Mouse (Mus musculus): ENCODE measurements around the gene Ism2. TPM values are rescaled to one million over a fixed set of nuclear protein-coding genes. Genes with fewer than 3 reads are reported as not detected.

The Ism2 gene
- 1.0 and 1.2 TPM in 2 replicates for polyA plus RNA-seq (2016; fragmentation: Nextera tagmentation; extraction: Ambion mirVana)

GRCm38 (mm10) chr12:87299657-87300440 lies at the start of gene Ism2:
TSS of gene Ism2 (minus strand) at chr12:87299705.
- peak; percentile 71 for DNase-seq (ENCODE audit: low spot score)
- Histone ChIP-seq H3K27me3 (ENCODE audit: low read depth, poor library complexity, severe bottlenecking) (peaks cover 42% of the 10 kb centered on the region), H3K4me1 (peaks cover 25% of the 10 kb centered on the region), H3K4me3 (peak within 1 kb of the TSS; percentile 80), H3K36me3 (no peaks in the 10 kb centered on the region), H3K9me3 (replicated peaks) (no peaks in the 10 kb centered on the region), H3K27ac (peak within 1 kb of the TSS; percentile 83)
- under 1% methylated on average over 83 of the region's 86 CpGs for WGBS

- H3K27ac ChIP-seq = no peak overlapping the region
- H3K27me3 ChIP-seq (ENCODE audit: low read depth, poor library complexity, severe bottlenecking) = no peaks in the 10 kb centered on the region
- H3K4me1 ChIP-seq = no peaks in the 10 kb centered on the region
- 85% methylated on average over 2 of the region's 2 CpGs for WGBS
- no peak for DNase-seq (ENCODE audit: low spot score)
- no peak overlapping the region for H3K4me3 ChIP-seq
- H3K9me3 ChIP-seq (replicated peaks) = no peaks in the 10 kb centered on the region
- peaks cover 16% of the 10 kb centered on the region for H3K36me3 ChIP-seq
Measured at GRCm38 (mm10) chr12:87348029-87348428, 48.5 kb upstream of the Ism2 start.

GRCm38 (mm10) chr12:87347511-87347910 lies 48.0 kb upstream of the Ism2 start:
- no peak overlapping the region for H3K4me3 ChIP-seq
- no peaks in the 10 kb centered on the region for H3K4me1 ChIP-seq
- no peak overlapping the region for H3K27ac ChIP-seq
- peaks cover 16% of the 10 kb centered on the region for H3K36me3 ChIP-seq
- 94% methylated on average over 2 of the region's 2 CpGs for WGBS
- no peaks in the 10 kb centered on the region for H3K9me3 ChIP-seq (replicated peaks)
- no peaks in the 10 kb centered on the region for H3K27me3 ChIP-seq (ENCODE audit: low read depth, poor library complexity, severe bottlenecking)
- no peak for DNase-seq (ENCODE audit: low spot score)

- Histone ChIP-seq H3K4me3 (no peak overlapping the region), H3K27me3 (ENCODE audit: low read depth, poor library complexity, severe bottlenecking) (no peaks in the 10 kb centered on the region), H3K27ac (no peak overlapping the region), H3K4me1 (no peaks in the 10 kb centered on the region), H3K9me3 (replicated peaks) (no peaks in the 10 kb centered on the region), H3K36me3 (peaks cover 36% of the 10 kb centered on the region)
- no peak for DNase-seq (ENCODE audit: low spot score)
Measured at GRCm38 (mm10) chr12:87343084-87343605, 43.6 kb upstream of the Ism2 start.

- Histone ChIP-seq H3K9me3 (replicated peaks) (no peaks in the 10 kb centered on the region), H3K36me3 (peaks cover 29% of the 10 kb centered on the region), H3K4me3 (no peak overlapping the region), H3K4me1 (no peaks in the 10 kb centered on the region), H3K27ac (no peak overlapping the region), H3K27me3 (ENCODE audit: low read depth, poor library complexity, severe bottlenecking) (no peaks in the 10 kb centered on the region)
- DNase-seq (ENCODE audit: low spot score) = no peak
- WGBS = 80% methylated on average over 4 of the region's 4 CpGs
Measured at GRCm38 (mm10) chr12:87338082-87338481, 38.6 kb upstream of the Ism2 start.

GRCm38 (mm10) chr12:87334886-87335285 lies 35.4 kb upstream of the Ism2 start:
- Histone ChIP-seq H3K4me1 (peaks cover 22% of the 10 kb centered on the region), H3K27me3 (ENCODE audit: low read depth, poor library complexity, severe bottlenecking) (no peaks in the 10 kb centered on the region), H3K36me3 (peaks cover 18% of the 10 kb centered on the region; the same call in 1 of the 2 replicates), H3K27ac (no peak overlapping the region), H3K4me3 (no peak overlapping the region), H3K9me3 (replicated peaks) (no peaks in the 10 kb centered on the region)
- no peak for DNase-seq (ENCODE audit: low spot score)
- 57% methylated on average over 2 of the region's 2 CpGs for WGBS

GRCm38 (mm10) chr12:87333794-87334193 lies 34.3 kb upstream of the Ism2 start:
- H3K27ac ChIP-seq = no peak overlapping the region
- no peaks in the 10 kb centered on the region for H3K27me3 ChIP-seq (ENCODE audit: low read depth, poor library complexity, severe bottlenecking)
- H3K9me3 ChIP-seq (replicated peaks) = no peaks in the 10 kb centered on the region
- DNase-seq (ENCODE audit: low spot score) = no peak
- H3K4me3 ChIP-seq = no peak overlapping the region
- peaks cover 12% of the 10 kb centered on the region; the same call in 1 of the 2 replicates for H3K36me3 ChIP-seq
- peaks cover 22% of the 10 kb centered on the region for H3K4me1 ChIP-seq

- Histone ChIP-seq H3K27ac (no peak overlapping the region), H3K4me3 (no peak overlapping the region), H3K27me3 (ENCODE audit: low read depth, poor library complexity, severe bottlenecking) (no peaks in the 10 kb centered on the region), H3K9me3 (replicated peaks) (no peaks in the 10 kb centered on the region), H3K36me3 (peaks cover 12% of the 10 kb centered on the region; the same call in 1 of the 2 replicates), H3K4me1 (peaks cover 29% of the 10 kb centered on the region)
- 87% methylated on average over 4 of the region's 4 CpGs for WGBS
- DNase-seq (ENCODE audit: low spot score) = no peak
Measured at GRCm38 (mm10) chr12:87332511-87332910, 33.0 kb upstream of the Ism2 start.

- peaks cover 12% of the 10 kb centered on the region; the same call in 1 of the 2 replicates for H3K36me3 ChIP-seq
- no peaks in the 10 kb centered on the region for H3K9me3 ChIP-seq (replicated peaks)
- H3K27me3 ChIP-seq (ENCODE audit: low read depth, poor library complexity, severe bottlenecking) = no peaks in the 10 kb centered on the region
- peaks cover 31% of the 10 kb centered on the region for H3K4me1 ChIP-seq
- WGBS = 58% methylated on average over 5 of the region's 5 CpGs
- DNase-seq (ENCODE audit: low spot score) = no peak
- no peak overlapping the region for H3K27ac ChIP-seq
- no peak overlapping the region for H3K4me3 ChIP-seq
Measured at GRCm38 (mm10) chr12:87331908-87332307, 32.4 kb upstream of the Ism2 start.

GRCm38 (mm10) chr12:87331053-87331456 lies 31.6 kb upstream of the Ism2 start:
- H3K27me3 ChIP-seq (ENCODE audit: low read depth, poor library complexity, severe bottlenecking) = no peaks in the 10 kb centered on the region
- H3K9me3 ChIP-seq (replicated peaks) = no peaks in the 10 kb centered on the region
- peaks cover 11% of the 10 kb centered on the region; the same call in 1 of the 2 replicates for H3K36me3 ChIP-seq
- WGBS = 39% methylated on average over 6 of the region's 6 CpGs
- H3K4me1 ChIP-seq = peaks cover 31% of the 10 kb centered on the region
- no peak overlapping the region for H3K4me3 ChIP-seq
- DNase-seq (ENCODE audit: low spot score) = peak; percentile 33
- H3K27ac ChIP-seq = no peak overlapping the region

GRCm38 (mm10) chr12:87330213-87330612 lies 30.7 kb upstream of the Ism2 start:
- Histone ChIP-seq H3K4me3 (no peak overlapping the region), H3K27ac (no peak overlapping the region), H3K9me3 (replicated peaks) (no peaks in the 10 kb centered on the region), H3K4me1 (peaks cover 31% of the 10 kb centered on the region), H3K27me3 (ENCODE audit: low read depth, poor library complexity, severe bottlenecking) (no peaks in the 10 kb centered on the region), H3K36me3 (peaks cover 7% of the 10 kb centered on the region; the same call in 1 of the 2 replicates)
- DNase-seq (ENCODE audit: low spot score) = no peak
- 52% methylated on average over 2 of the region's 2 CpGs for whole genome bisulfite sequencing

- Histone ChIP-seq H3K27ac (no peak overlapping the region), H3K4me1 (peaks cover 31% of the 10 kb centered on the region), H3K27me3 (ENCODE audit: low read depth, poor library complexity, severe bottlenecking) (no peaks in the 10 kb centered on the region), H3K4me3 (no peak overlapping the region), H3K36me3 (peaks cover 9% of the 10 kb centered on the region), H3K9me3 (replicated peaks) (no peaks in the 10 kb centered on the region)
- DNase-seq (ENCODE audit: low spot score) = no peak
- 37% methylated on average over 4 of the region's 4 CpGs for WGBS
Measured at GRCm38 (mm10) chr12:87328025-87328424, 28.5 kb upstream of the Ism2 start.

- H3K36me3 ChIP-seq = peaks cover 8% of the 10 kb centered on the region
- peak overlapping the region; percentile 12; the same call in 1 of the 2 replicates for H3K27ac ChIP-seq
- H3K27me3 ChIP-seq (ENCODE audit: low read depth, poor library complexity, severe bottlenecking) = no peaks in the 10 kb centered on the region
- 20% methylated on average over 7 of the region's 7 CpGs for WGBS
- peaks cover 31% of the 10 kb centered on the region for H3K4me1 ChIP-seq
- no peak for DNase-seq (ENCODE audit: low spot score)
- no peaks in the 10 kb centered on the region for H3K9me3 ChIP-seq (replicated peaks)
- H3K4me3 ChIP-seq = no peak overlapping the region
Measured at GRCm38 (mm10) chr12:87327610-87328009, 28.1 kb upstream of the Ism2 start.
